Mouse (Mus musculus): ENCODE results near the gene Rufy1. TPM values are rescaled to one million over a fixed set of nuclear protein-coding genes. Genes with fewer than 3 reads are reported as not detected.

Rufy1 gene
- polyA plus RNA-seq, 1 experiment = 10.7 TPM

- TF ChIP-seq CTCF (IDR thresholded peaks at IDR 0.05; ENCODE audit: borderline replicate concordance, control insufficient read depth, extremely low read depth, insufficient read depth, low read length, poor library complexity) (no peak), POLR2A (IDR thresholded peaks at IDR 0.05; ENCODE audit: control insufficient read depth, extremely low read depth, insufficient read depth, low read length, poor library complexity) (no peak; the same call in 1 of the 2 replicates)
- Histone ChIP-seq H3K27ac (ENCODE audit: control insufficient read depth, insufficient read depth, low read length) (peak overlapping the region; percentile 28; the same call in 1 of the 2 replicates), H3K4me1 (replicated peaks; ENCODE audit: control insufficient read depth, insufficient read depth, low read length) (peaks cover 5% of the 10 kb centered on the region), H3K27me3 (ENCODE audit: control insufficient read depth, insufficient read depth, low read length) (no peaks in the 10 kb centered on the region), H3K36me3 (ENCODE audit: control insufficient read depth, insufficient read depth, low read length) (no peaks in the 10 kb centered on the region), H3K4me3 (ENCODE audit: control insufficient read depth, insufficient read depth, low read length) (peak overlapping the region; percentile 97)
- 35% methylated on average over 32 of the region's 32 CpGs for WGBS
- DNase-seq = peak; percentile 21
Measured at GRCm38 (mm10) chr11:50431134-50432068, 476 bp upstream of the Rufy1 start.

- no peak for TF ChIP-seq CTCF (IDR thresholded peaks at IDR 0.05; ENCODE audit: borderline replicate concordance, control insufficient read depth, extremely low read depth, insufficient read depth, low read length, poor library complexity)
- TF ChIP-seq POLR2A (IDR thresholded peaks at IDR 0.05; ENCODE audit: control insufficient read depth, extremely low read depth, insufficient read depth, low read length, poor library complexity) = no peak
- WGBS = 98% methylated on average over 4 of the region's 4 CpGs
- no peaks in the 10 kb centered on the region for H3K36me3 ChIP-seq (ENCODE audit: control insufficient read depth, insufficient read depth, low read length)
- no peak overlapping the region for H3K4me3 ChIP-seq (ENCODE audit: control insufficient read depth, insufficient read depth, low read length)
- DNase-seq = no peak
- no peaks in the 10 kb centered on the region for H3K27me3 ChIP-seq (ENCODE audit: control insufficient read depth, insufficient read depth, low read length)
- no peak overlapping the region for H3K27ac ChIP-seq (ENCODE audit: control insufficient read depth, insufficient read depth, low read length)
- H3K4me1 ChIP-seq (replicated peaks; ENCODE audit: control insufficient read depth, insufficient read depth, low read length) = no peaks in the 10 kb centered on the region
Measured at GRCm38 (mm10) chr11:50426056-50426455, 4.9 kb downstream of the Rufy1 start.

GRCm38 (mm10) chr11:50421934-50422780, 8.8 kb downstream of the Rufy1 start:
- Histone ChIP-seq H3K4me3 (ENCODE audit: control insufficient read depth, insufficient read depth, low read length) (no peak overlapping the region), H3K27me3 (ENCODE audit: control insufficient read depth, insufficient read depth, low read length) (no peaks in the 10 kb centered on the region), H3K36me3 (ENCODE audit: control insufficient read depth, insufficient read depth, low read length) (no peaks in the 10 kb centered on the region), H3K4me1 (replicated peaks; ENCODE audit: control insufficient read depth, insufficient read depth, low read length) (no peaks in the 10 kb centered on the region), H3K27ac (ENCODE audit: control insufficient read depth, insufficient read depth, low read length) (no peak overlapping the region)
- TF ChIP-seq CTCF (IDR thresholded peaks at IDR 0.05; ENCODE audit: borderline replicate concordance, control insufficient read depth, extremely low read depth, insufficient read depth, low read length, poor library complexity) (no peak), POLR2A (IDR thresholded peaks at IDR 0.05; ENCODE audit: control insufficient read depth, extremely low read depth, insufficient read depth, low read length, poor library complexity) (no peak)
- WGBS = 64% methylated on average over 22 of the region's 22 CpGs
- DNase-seq = peak; percentile 6

GRCm38 (mm10) chr11:50421461-50421860, 9.5 kb downstream of the Rufy1 start:
- Histone ChIP-seq H3K36me3 (ENCODE audit: control insufficient read depth, insufficient read depth, low read length) (no peaks in the 10 kb centered on the region), H3K27ac (ENCODE audit: control insufficient read depth, insufficient read depth, low read length) (no peak overlapping the region), H3K4me3 (ENCODE audit: control insufficient read depth, insufficient read depth, low read length) (no peak overlapping the region), H3K4me1 (replicated peaks; ENCODE audit: control insufficient read depth, insufficient read depth, low read length) (no peaks in the 10 kb centered on the region), H3K27me3 (ENCODE audit: control insufficient read depth, insufficient read depth, low read length) (no peaks in the 10 kb centered on the region)
- no peak for TF ChIP-seq CTCF (IDR thresholded peaks at IDR 0.05; ENCODE audit: borderline replicate concordance, control insufficient read depth, extremely low read depth, insufficient read depth, low read length, poor library complexity)
- no peak for TF ChIP-seq POLR2A (IDR thresholded peaks at IDR 0.05; ENCODE audit: control insufficient read depth, extremely low read depth, insufficient read depth, low read length, poor library complexity)
- no peak for DNase-seq
- WGBS = 96% methylated on average over 5 of the region's 5 CpGs

DNA sequence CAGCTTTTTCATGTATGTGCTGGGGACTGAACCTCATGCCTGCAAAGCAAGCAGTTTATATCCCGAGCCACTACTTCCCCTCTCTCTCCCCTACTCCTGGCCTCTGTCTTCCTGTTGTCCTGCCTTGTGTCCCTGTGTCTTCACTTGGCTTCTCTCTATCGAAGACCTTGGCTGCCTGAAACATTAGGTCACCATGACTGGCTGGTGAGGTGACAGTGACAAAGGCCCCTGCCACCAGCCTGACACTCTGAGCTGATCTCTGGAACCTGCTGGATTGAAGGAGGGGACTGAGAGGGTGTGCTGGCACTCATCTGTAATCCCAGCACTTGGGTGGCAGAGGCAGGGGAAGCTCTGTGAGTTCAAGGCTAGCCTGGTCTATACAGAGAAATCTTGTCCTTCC, 13.1 kb downstream of the Rufy1 start:
- TF ChIP-seq POLR2A (IDR thresholded peaks at IDR 0.05; ENCODE audit: control insufficient read depth, extremely low read depth, insufficient read depth, low read length, poor library complexity) = no peak
- no peak for TF ChIP-seq CTCF (IDR thresholded peaks at IDR 0.05; ENCODE audit: borderline replicate concordance, control insufficient read depth, extremely low read depth, insufficient read depth, low read length, poor library complexity)
- 90% methylated on average over 2 of the region's 2 CpGs for WGBS
- Histone ChIP-seq H3K27me3 (ENCODE audit: control insufficient read depth, insufficient read depth, low read length) (no peaks in the 10 kb centered on the region), H3K36me3 (ENCODE audit: control insufficient read depth, insufficient read depth, low read length) (no peaks in the 10 kb centered on the region), H3K4me3 (ENCODE audit: control insufficient read depth, insufficient read depth, low read length) (no peak overlapping the region), H3K27ac (ENCODE audit: control insufficient read depth, insufficient read depth, low read length) (no peak overlapping the region), H3K4me1 (replicated peaks; ENCODE audit: control insufficient read depth, insufficient read depth, low read length) (no peaks in the 10 kb centered on the region)
- DNase-seq = no peak

- TF ChIP-seq CTCF (IDR thresholded peaks at IDR 0.05; ENCODE audit: borderline replicate concordance, control insufficient read depth, extremely low read depth, insufficient read depth, low read length, poor library complexity) (no peak), POLR2A (IDR thresholded peaks at IDR 0.05; ENCODE audit: control insufficient read depth, extremely low read depth, insufficient read depth, low read length, poor library complexity) (no peak)
- Histone ChIP-seq H3K36me3 (ENCODE audit: control insufficient read depth, insufficient read depth, low read length) (no peaks in the 10 kb centered on the region), H3K27me3 (ENCODE audit: control insufficient read depth, insufficient read depth, low read length) (no peaks in the 10 kb centered on the region), H3K27ac (ENCODE audit: control insufficient read depth, insufficient read depth, low read length) (no peak overlapping the region), H3K4me1 (replicated peaks; ENCODE audit: control insufficient read depth, insufficient read depth, low read length) (no peaks in the 10 kb centered on the region), H3K4me3 (ENCODE audit: control insufficient read depth, insufficient read depth, low read length) (no peak overlapping the region)
- DNase-seq = no peak
- 63% methylated on average over 6 of the region's 6 CpGs for WGBS
Measured at GRCm38 (mm10) chr11:50415563-50416241, 15.2 kb downstream of the Rufy1 start.
